Mouse (Mus musculus) inflammation-experienced regulatory T-cells, adult 16 weeks (primary cell): Measurements from ENCODE around the gene Nup155. TPM values are rescaled to one million over a fixed set of nuclear protein-coding genes. Genes with fewer than 3 reads are reported as not detected.

Source experiments
- polyA plus RNA-seq: library from polyadenylated mRNA; unstranded; fragments of 100-300 nt; shearing (Covaris generic); gene quantifications from one replicate; pipeline ENCODE4 v1.2.1, GENCODE M21; 2017

Gene Nup155
- 20.8 TPM for polyA plus RNA-seq

DNA sequence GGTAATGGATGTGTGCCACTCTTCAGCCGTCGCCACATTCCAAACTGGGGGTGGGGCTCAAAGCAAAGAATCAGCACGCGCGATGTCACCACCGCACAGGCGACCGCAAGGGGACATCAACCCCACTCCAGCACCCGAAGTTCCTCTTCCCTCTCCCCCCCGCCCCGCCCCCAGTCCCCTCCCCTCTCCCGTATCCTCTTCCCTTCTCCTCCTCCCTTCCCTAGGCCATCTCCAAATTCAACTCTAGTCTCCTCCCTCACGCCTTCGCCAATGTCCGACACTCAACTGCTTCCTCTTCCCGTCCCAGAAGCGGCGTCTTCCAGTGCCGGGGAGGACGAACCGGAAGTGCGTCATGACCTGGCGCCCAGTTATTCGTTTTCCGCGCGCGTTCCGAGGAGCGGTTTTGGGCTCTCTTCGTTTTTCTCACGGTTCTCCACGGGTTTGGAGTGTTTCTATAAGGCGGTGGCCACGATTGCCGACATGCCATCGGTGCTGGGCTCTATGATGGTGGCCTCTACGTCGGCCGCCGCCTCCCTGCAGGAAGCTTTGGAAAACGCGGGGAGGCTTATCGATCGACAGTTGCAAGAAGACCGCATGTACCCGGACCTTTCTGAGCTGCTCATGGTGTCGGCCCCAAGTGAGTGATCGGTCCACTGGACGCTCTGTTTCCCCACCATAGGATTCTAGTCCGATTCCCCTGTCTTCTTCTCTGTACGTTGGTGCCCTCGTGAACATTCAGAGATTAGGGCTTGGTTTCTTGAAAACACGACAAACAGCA is at the start of gene Nup155:
Nup155 (plus strand) TSS at position 308 of the 778 bp plus-strand sequence.

DNA sequence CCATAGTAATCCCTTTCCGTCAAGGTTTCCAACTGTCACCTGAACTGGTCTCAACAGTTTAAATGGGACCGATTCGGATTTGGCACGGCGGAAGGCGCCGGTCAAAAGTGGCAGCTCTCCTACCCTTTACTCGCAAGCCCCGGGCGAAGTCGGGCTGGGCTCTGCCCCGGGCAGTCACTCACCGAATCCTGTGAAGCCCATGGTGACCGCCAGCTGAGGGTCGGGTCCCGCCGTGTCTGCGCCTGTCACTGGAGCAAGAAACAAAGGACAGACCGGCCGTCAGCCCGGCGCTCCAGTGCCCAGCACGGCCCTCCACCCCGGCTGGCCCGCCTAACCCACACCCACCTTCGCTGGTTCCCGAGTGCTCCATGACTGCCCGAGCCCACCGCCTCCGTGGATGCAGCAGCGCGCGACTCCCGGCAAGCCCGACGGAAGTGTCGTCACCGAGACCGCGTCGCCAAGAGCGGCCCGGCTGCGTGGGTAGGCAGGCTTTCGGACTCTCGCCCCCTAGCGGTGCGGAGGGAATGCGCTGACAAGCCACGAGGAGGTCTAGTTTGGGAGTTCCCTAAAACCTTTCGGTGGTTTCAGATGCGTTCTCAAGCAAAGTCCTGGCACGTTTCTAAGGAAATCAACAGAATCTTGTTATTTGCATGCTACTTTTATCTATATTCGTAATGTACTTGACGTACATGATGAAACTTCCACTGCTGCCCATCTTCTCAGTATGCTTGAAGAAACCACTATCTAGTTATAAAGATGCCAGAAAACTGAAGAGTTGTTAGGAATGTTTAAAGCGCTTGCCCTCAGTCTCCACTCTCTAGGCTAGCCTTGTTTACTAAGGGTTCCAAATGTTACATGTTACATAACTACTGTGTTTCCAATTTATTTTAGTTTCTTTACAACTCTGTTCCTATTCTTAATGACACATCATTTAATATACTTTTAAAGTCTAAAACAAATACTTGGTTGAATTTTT is 10.0 kb upstream of the Nup155 start, which contains the start of gene Wdr70:
Wdr70 (minus strand) TSS at position 436 of the 976 bp plus-strand sequence.

DNA sequence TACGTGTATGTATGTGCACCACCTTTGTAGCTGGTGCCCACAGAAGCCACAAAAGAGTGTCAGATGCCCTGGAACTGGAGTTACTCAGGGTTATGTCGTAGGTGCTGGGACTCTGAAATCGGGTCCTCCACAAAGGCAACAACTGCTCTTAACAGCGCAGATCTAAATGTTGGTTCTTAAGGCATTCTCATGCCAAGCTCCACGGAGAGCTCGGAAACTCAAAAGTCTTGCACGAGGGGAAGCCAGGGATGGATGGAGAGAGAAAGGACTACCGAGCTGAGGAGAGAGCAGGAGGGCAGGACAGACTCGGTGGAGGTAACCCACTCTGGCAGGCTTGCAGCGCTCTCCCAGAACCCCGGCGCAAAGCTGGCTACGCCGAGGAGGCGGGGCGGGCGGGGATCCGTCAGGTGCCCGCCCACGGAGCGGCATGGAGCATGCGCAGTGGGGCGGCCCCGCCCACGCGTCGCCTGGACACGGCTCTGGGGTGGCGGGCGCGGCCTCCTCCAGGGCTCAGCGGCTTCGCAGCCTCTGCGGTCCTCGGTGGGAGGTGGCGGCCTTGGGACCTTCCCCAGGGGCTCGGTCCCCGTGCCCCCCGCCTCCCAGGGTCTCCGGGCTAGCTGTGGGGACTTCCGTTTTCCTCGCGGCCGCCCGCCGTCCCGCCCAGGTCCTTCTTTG is 59.7 kb downstream of the Nup155 start, which contains the start of gene Cplane1:
Cplane1 (plus strand) TSS at position 516 of the 675 bp plus-strand sequence.

Other genes with a start within 250 kb of the Nup155 start
- gene Wdr70, start 10.1 kb upstream of the Nup155 start, polyA plus RNA-seq = 40.1 TPM
- 12.0 TPM for gene Cplane1, start 59.8 kb downstream of the Nup155 start, polyA plus RNA-seq